Mouse (Mus musculus) hindlimb bud, embryonic 11.5 days (tissue): ENCODE measurements around the gene Pcyt2.

Experiments
- DNase-seq: peaks from one replicate; pipeline ENCODE4 v3.0.0-alpha.2; 2012; ENCODE audit warnings: low read depth, low spot score; ENCODE audit errors: extremely low spot score

Pcyt2 gene

GRCm38 (mm10) chr11:120582268-120582981, 35.3 kb downstream of the Pcyt2 start:
- DNase-seq: no peak

DNA sequence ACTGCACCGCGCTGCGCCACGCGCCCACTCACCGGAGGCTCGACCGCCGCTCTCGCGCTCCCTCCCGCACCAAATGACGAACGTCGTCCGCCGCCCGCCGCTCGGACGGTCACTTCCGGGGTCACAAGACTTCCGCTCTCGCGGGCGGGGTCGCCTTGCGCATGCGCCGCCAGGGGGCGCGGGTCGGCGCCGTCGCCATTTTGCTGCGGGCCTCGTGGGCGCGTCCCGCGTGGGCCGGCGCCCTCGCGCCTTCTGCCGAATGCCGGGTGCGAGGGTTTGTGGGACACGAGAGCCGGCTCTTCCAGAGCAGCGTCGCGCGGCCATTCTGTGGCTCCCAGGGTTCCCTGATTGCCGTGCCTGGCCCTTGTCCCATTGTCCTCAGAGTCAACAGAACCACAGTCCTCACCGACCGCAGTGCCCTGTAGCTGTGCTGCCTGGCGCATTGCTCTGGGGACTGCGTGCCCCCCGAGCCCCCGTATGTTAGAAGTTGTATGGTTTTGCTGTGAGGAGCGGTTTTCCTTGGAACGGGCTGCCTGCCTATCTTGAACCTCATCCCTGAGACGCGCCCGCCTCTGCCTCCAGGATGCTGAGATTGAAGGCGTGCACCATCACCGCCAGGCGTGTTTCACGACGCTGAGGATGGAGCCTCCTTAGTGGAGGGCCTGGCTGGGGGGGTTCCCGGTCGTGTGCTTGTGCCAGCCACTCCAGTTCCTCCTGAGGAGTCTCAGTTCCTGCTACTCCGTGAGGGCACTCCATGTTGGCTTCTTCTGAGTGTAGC, 36.1 kb downstream of the Pcyt2 start, which contains the start of gene Arhgdia:
Gene Arhgdia (minus strand): TSS at position 135 of the 778 bp plus-strand sequence.
- DNase-seq: no peak

DNA sequence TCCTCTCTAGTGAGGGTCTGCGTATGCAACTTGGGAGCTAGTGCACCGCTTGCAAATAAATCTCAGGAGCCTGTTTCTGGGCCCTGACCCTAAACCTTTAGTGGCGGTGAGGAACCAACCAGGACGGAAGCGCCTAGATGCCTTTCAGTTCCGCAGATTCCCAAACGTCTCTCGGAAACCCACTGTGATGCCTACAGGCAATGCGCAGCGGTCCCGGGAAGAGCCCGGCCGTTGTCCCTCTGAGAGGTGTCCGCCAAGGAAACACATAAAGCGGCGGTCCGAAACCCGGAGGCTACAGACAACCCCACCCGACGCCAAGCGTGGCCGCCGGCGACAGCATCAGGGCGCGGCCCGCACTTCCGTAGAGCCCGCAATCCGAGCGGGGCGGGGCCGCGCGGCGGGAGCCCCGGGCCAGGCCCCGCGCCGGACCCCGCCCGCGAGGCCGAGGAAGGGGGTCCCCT, 36.8 kb downstream of the Pcyt2 start:
- DNase-seq: no peak

DNA sequence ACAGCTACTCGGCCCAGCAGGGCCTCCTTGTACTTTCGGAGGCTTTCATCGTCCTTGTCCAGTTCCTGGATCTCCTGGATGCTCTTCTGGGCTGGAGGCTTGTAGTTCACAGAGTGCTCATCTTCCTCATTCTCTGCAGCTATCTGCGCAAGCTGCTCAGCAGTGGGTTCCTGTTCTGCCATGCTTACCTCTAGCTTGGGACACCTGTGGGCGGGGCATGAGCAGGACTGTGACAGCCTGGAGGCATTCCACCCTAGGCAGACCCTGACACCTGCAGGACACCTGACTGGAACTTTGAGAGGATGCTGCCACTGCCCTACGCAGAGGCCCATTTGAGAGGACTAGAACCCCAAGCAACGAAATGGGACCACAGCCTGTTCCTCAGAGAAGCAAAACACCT, 37.5 kb downstream of the Pcyt2 start:
- DNase-seq: no peak

DNA sequence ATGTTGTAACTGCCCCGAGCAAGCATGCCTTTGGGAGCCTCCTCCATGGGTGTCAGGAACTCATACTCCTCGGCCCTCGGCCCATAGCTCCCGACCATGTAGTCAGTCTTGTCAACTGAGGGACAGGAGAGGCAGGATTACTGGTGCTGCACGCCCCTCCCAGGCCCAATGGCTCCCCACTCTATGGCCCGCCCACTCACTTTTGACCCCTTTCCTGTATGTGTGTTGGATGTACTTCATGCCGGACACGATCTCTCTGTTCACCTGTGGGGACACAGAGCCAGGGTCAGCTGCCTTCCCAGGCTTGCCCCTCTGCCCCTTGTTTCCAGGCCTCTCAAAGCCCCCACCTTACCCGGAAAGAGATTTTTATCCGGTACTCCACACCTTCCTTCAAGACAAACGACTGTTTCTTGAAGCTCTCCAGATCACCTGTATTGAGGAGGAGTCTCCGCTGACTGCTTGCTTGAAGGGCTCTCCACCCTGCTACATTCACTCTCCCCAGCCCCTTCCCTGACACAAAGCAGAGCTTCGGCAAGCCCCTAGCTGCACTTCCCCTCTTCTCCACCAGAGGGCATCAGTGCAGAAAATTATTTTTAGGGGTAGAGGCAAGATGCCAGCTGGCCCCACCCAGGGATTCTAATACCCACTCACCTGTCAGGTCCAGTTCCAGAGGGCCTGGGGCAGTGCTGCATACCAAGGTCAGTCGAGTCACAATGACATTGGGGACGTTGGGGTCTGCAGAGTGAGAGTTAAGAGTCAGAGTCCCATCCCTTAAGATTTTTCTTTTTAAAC, 38.2 kb downstream of the Pcyt2 start:
- peak; percentile 87 for DNase-seq

GRCm38 (mm10) chr11:120578694-120579243, 39.0 kb downstream of the Pcyt2 start:
- no peak for DNase-seq

GRCm38 (mm10) chr11:120578024-120578693, 39.6 kb downstream of the Pcyt2 start:
- no peak for DNase-seq

DNA sequence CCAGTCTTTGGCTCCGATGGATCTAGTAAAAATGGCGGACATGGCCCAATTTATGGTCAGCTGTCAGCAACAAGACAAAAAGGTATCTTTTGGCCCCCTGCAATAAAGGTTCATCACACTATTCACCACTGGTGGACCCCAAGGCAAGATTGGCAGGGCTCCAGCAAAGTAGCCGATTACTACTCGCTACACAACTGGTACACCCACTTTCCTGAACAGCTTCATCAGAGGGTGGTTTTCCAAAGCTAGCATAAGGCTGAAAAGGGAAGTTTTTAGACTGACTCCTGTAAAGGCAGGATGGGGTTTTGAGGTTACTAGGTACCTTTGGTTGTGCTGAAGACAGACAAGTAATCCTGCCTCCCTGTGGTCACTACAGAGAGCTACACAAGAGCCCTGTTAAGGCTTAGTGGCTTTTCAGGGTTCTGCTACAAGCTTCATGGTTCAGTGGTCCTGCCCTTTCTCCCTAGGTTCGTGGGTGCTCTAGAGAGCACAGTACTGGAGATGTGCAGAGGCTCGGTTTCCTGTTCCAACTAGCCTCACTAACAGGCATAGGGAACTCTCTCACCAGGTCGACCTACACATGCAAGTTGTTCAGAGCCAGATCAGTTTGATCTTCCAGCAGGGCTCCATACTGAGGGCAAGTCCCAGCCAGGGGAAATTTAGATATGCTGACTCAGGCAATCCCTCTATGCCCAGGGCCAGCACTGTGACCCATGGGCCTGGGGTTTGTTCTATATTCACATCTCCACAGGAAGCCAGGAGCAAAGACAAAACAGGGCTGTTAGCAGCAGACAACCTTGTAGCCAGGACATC, 40.3 kb downstream of the Pcyt2 start:
- no peak for DNase-seq

GRCm38 (mm10) chr11:120576365-120576981, 41.3 kb downstream of the Pcyt2 start:
- no peak for DNase-seq

- no peak for DNase-seq
These were observed 41.8 kb downstream of the Pcyt2 start for GRCm38 (mm10) chr11:120575940-120576339.

- DNase-seq: no peak
These were observed 42.7 kb downstream of the Pcyt2 start for GRCm38 (mm10) chr11:120575046-120575445.

DNA sequence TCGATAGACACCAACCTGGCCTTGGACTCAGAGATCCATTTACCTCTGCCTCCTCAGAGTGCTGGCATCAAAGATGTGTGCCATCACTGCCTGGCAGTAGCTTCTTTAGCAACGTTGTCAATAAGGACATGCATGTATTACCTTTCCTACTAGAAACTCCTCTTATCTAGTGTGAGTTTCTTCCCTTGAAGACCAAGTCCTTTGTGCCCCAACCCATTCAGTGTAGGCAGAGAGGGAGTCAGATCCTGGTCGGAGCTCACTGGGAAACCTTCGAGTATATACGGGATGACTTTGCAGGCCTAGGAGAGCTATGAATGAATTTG, 43.5 kb downstream of the Pcyt2 start:
- no peak for DNase-seq

GRCm38 (mm10) chr11:120573585-120574277, 44.0 kb downstream of the Pcyt2 start:
- DNase-seq: no peak

DNA sequence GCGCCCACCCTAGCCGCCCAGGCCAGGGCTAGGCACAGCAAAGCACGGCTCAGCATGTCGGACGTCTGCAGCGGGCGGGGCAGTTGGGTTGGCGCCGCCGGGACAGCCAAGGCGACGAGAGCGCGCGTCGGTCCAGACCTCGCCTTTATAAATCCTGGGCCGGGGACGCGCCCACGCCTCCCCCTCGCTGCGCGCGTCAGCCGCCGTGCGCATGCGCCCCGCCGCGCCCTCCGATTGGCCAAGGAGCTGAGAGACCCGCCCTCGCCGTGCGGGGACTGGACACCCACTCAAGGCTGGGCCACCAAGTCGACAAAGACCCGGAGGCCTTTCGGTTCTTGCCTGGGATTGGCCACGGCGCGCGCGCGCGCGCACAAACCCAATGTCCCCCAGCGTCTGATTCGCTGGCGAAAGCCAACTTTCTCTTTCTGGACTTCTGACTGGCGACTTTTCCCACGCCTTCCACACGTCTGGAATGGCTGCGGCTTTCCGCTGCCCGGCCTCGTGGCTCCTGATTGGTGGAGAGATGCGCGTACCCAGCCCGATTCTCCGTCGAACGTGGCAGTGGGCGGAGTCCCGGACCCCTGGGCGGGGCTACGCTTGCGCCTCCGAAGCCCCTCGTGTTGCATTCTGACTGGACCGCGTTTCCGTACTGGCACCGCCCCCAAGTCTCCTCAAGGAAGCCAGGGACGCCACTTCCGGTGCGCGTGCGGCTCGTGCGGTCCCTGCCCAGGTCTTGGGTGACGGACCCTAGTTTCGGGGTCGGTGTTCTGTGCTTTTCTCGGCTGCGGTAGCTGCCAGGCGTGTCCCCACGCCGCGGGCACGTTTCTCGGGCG, 44.8 kb downstream of the Pcyt2 start, which contains the start of gene P4hb:
Gene P4hb (minus strand): TSS at position 502 of the 833 bp plus-strand sequence.
- DNase-seq: peak; percentile 99

DNA sequence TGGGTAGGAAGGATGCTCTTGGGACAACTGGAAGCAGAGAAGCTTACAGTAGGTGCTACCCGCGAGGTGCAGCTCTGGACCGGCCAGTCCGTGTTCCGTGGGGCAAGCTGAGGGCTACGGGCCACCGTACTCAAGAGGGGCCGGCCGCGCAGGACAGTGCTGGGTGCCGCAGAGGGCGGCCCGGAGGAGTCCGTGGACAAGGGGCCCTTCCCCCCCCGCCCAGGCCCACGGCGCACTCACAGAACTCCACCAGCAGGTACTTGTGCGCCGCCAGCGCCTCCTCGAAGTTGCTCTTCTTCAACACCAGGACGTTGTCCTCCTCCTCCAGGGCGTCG, 45.4 kb downstream of the Pcyt2 start:
- no peak for DNase-seq

GRCm38 (mm10) chr11:120571754-120572416, 45.9 kb downstream of the Pcyt2 start:
- no peak for DNase-seq

DNA sequence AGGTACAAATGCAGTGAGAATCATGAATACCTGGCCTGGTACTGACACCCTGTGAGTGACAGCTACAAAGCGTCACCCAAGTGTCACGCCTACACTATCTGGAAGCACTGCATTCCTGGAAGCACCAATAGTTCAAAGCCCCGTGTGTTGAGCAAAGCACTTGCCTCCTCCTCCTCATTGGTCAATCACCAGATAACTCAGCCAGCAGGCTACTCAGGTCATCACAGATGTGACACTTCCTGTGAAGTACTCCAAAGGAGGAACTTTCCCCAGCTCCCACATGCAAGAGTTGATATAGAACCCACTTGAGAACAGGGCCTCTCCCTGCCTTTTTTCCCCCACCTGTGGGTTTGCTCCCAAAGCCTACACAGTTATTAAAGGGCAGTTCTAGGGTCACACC, 46.6 kb downstream of the Pcyt2 start:
- no peak for DNase-seq
